Mouse (Mus musculus) brain, embryonic 14.5 days (tissue): ENCODE data around the gene Wfdc8.

ENCODE experiments used
- CTCF ChIP-seq: fragments of 200-500 bp; IDR thresholded peaks from 2 replicates; pipeline ENCODE4 v1.5.1; 2012; ENCODE audit warnings: inconsistent platforms, mild to moderate bottlenecking, moderate library complexity, borderline replicate concordance; ENCODE audit not compliant: insufficient read depth, insufficient read length; ENCODE audit errors: extremely low read depth
- POLR2A ChIP-seq: fragments of 200-500 bp; IDR thresholded peaks from 2 replicates; pipeline ENCODE4 v1.6.1; 2012; ENCODE audit warnings: mild to moderate bottlenecking, inconsistent platforms, borderline replicate concordance; ENCODE audit not compliant: poor library complexity, insufficient read depth, insufficient read length, severe bottlenecking; ENCODE audit errors: extremely low read depth

DNA sequence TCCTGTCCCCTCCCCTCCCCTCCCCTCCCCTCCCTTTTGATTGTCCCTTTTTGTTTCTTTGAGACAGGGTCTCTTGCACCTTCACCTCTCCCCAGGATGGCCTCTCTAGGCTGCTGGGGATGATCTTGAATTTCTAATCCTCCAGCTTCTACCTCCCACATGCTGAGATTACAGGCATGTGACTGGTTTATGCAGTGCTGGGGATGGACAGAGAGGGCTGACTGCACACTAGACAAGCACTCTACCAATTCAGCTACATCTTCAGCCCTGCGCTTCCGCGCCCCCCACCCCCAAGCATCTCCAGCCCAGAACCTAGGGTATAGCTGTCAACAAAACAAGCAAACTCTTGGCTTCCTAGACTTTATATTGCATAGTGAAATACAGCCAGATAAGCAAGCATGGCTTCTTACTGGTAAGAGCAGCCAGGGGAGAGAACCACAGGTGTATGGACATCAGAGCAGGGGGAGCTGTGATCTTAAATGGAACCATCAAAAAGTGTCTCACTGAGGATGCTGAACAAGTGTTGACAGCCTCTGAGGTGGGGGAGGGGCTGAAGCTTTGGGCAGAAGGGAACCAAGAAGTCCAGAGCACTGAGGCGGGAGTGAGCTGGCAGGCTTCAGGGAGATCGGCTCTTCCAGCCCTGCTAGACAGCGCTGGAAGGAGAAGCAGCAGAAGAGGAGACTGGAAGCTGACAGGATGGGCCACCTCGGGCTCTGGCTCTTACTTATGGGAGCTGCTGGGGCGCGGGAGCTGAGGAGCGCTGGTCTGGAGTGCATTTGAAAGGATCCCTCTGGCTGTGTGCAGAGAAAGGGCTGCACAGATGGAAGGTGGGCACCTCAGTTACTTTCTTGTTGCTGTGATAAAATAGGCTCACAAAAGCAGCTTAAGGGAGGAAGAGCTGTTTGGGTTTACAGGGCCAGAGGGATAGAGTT lies 63.2 kb downstream of the Wfdc8 start:
- TF ChIP-seq POLR2A (no peak), CTCF (no peak)
